Mouse (Mus musculus) heart, adult 2 months (tissue): ENCODE measurements around the gene Kcnj5.

Experiments
- CTCF ChIP-seq: fragments of 200-600 bp; IDR thresholded peaks from 2 replicates; pipeline ENCODE4 v1.8.1; 2022; ENCODE audit warnings: antibody characterized with exemption, mild to moderate bottlenecking, moderate library complexity
- POLR2A ChIP-seq: fragments of 200-500 bp; IDR thresholded peaks from 2 replicates; pipeline ENCODE4 v1.6.1; 2011; ENCODE audit warnings: mild to moderate bottlenecking, low read depth, low read length, control low read depth; ENCODE audit not compliant: insufficient read depth

GRCm38 (mm10) chr9:32360770-32361169 is 16.6 kb upstream of the Kcnj5 start:
- TF ChIP-seq CTCF: no peak
- no peak for TF ChIP-seq POLR2A
